Mouse (Mus musculus): ENCODE measurements around the gene Slc28a3.

The Slc28a3 gene

GRCm38 (mm10) chr13:58523011-58523760, 87.5 kb downstream of the Slc28a3 start:
- no peak for DNase-seq (ENCODE audit: low read depth)

GRCm38 (mm10) chr13:58521331-58522030, 89.2 kb downstream of the Slc28a3 start:
- no peak for DNase-seq (ENCODE audit: low read depth)

GRCm38 (mm10) chr13:58520580-58521330, 89.9 kb downstream of the Slc28a3 start:
- no peak for DNase-seq (ENCODE audit: low read depth)

- no peak for DNase-seq (ENCODE audit: low read depth)
Observed at GRCm38 (mm10) chr13:58520028-58520427, 90.6 kb downstream of the Slc28a3 start.

GRCm38 (mm10) chr13:58516277-58516676, 94.4 kb downstream of the Slc28a3 start:
- peak; percentile 7 for DNase-seq (ENCODE audit: low read depth)

GRCm38 (mm10) chr13:58515635-58516034, 95.0 kb downstream of the Slc28a3 start:
- DNase-seq (ENCODE audit: low read depth) = no peak

- peak; percentile 30 for DNase-seq (ENCODE audit: low read depth)
Observed at GRCm38 (mm10) chr13:58514147-58514727, 96.4 kb downstream of the Slc28a3 start.

GRCm38 (mm10) chr13:58511926-58512325, 98.8 kb downstream of the Slc28a3 start:
- no peak for DNase-seq (ENCODE audit: low read depth)

- DNase-seq (ENCODE audit: low read depth) = no peak
Observed at GRCm38 (mm10) chr13:58511248-58511647, 99.4 kb downstream of the Slc28a3 start.

GRCm38 (mm10) chr13:58509241-58509640, 101.4 kb downstream of the Slc28a3 start:
- DNase-seq (ENCODE audit: low read depth) = peak; percentile 4

GRCm38 (mm10) chr13:58503610-58504009, 107.1 kb downstream of the Slc28a3 start:
- no peak for DNase-seq (ENCODE audit: low read depth)

GRCm38 (mm10) chr13:58497809-58498208, 112.9 kb downstream of the Slc28a3 start:
- no peak for DNase-seq (ENCODE audit: low read depth)

All from induced T-regulatory cell, adult 2 months (primary cell).